Comparison of ENCODE assay signal across 21 mouse cellular contexts in the genomic region with DNA sequence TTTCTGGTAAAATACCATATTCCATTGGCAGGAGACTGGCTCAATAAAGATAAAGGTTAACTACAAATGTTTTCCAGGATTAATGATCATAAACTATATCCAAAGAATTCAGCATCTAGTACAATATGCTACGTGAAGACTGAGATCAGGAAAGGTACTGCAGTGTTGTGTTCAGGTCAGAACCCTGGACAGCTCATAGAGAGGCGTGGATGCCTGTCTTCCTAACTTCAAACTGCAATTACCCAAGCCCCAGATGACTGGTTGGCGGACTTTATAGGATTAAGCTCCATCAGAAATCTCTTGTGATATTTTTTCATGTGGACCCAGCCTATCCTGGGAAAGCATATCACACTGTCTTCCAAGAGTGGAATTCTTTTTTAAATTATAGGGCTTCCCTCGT. TPM values are rescaled to one million over a fixed set of nuclear protein-coding genes. Genes with fewer than 3 reads are reported as not detected.
A peak's percentile ranks its signal among the peaks of the same experiment; 100 is the strongest.
DNase-seq lines count a peak whose midpoint lies in the region; ATAC-seq lines count a peak whose summit lies in the region.
"Had no signal": no experiment of that assay in that cellular context is flagged by ENCODE, and none has a peak within 500 bp of the region (broad histone marks: within the 10 kb centered on the region; RNA-seq: fewer than 3 reads in every experiment).

No protein-coding gene starts in this region.

- DNase-seq in adrenal gland, postnatal 14 days, result peak; percentile 33
- no peak for DNase-seq in adrenal gland, adult 2 months
- DNase-seq in limb, embryonic 11.5 days (ENCODE audit: low spot score), result peak; percentile 55
- DNase-seq in limb, embryonic 10.5 days (ENCODE audit: low spot score), result no peak
- DNase-seq in NIH3T3 (ENCODE audit: low read depth), result peak; percentile 63
- peak; percentile 55 for DNase-seq in forelimb bud, embryonic 11.5 days (ENCODE audit: low read depth, low spot score)
- no peak for DNase-seq in thymus, postnatal 25 days
- DNase-seq: cerebellum, adult 11 months; cerebellum, postnatal 25 days; heart, adult 11 months; liver; lung, adult 2 months; thymus, postnatal 14 days had no signal

- no peaks in the 10 kb centered on the region for H3K36me3 ChIP-seq in limb, embryonic 11.5 days (ENCODE audit: control insufficient read depth, insufficient read depth, low read length)
- no peaks in the 10 kb centered on the region for H3K36me3 ChIP-seq in limb, embryonic 10.5 days
- no peaks in the 10 kb centered on the region for H3K36me3 ChIP-seq in forebrain, embryonic 15.5 days
- H3K36me3 ChIP-seq: hindbrain, embryonic 12.5 days had no signal

- no peak overlapping the region for H3K4me3 ChIP-seq in limb, embryonic 11.5 days (ENCODE audit: low read depth, low read length)
- H3K4me3 ChIP-seq in limb, embryonic 10.5 days, result no peak overlapping the region
- H3K4me3 ChIP-seq in forebrain, embryonic 15.5 days, result no peak overlapping the region
- H3K4me3 ChIP-seq: hindbrain, embryonic 12.5 days; megakaryocyte, embryonic 14.5 days had no signal

- H3K27me3 ChIP-seq in limb, embryonic 11.5 days (ENCODE audit: control insufficient read depth, insufficient read depth, low read length), result no peaks in the 10 kb centered on the region
- no peaks in the 10 kb centered on the region for H3K27me3 ChIP-seq in limb, embryonic 10.5 days (ENCODE audit: low read depth, poor library complexity, severe bottlenecking)
- no peaks in the 10 kb centered on the region for H3K27me3 ChIP-seq in forebrain, embryonic 15.5 days
- H3K27me3 ChIP-seq: hindbrain, embryonic 12.5 days; megakaryocyte, embryonic 14.5 days had no signal

- 50% methylated on average over 4 of the region's 4 CpGs for WGBS in limb, embryonic 11.5 days
- 57% methylated on average over 4 of the region's 4 CpGs for WGBS in limb, embryonic 10.5 days
- 59% methylated on average over 4 of the region's 4 CpGs for WGBS in forebrain, embryonic 15.5 days

- no peak overlapping the region for H3K27ac ChIP-seq in limb, embryonic 11.5 days (replicated peaks; ENCODE audit: low read depth, low read length)
- no peak overlapping the region for H3K27ac ChIP-seq in limb, embryonic 10.5 days
- no peak overlapping the region for H3K27ac ChIP-seq in forebrain, embryonic 15.5 days (replicated peaks)
- H3K27ac ChIP-seq: hindbrain, embryonic 12.5 days had no signal

- no peak overlapping the region for H3K4me2 ChIP-seq in limb, embryonic 11.5 days (ENCODE audit: low read depth, severe bottlenecking)
- H3K4me2 ChIP-seq in forebrain, embryonic 15.5 days (replicated peaks), result no peak overlapping the region
- H3K4me2 ChIP-seq: hindbrain, embryonic 12.5 days had no signal

- ATAC-seq in limb, embryonic 11.5 days (ENCODE audit: insufficient number of reproducible peaks, low FRiP score, low TSS enrichment, low read depth), result no peak
- no peak for ATAC-seq in forebrain, embryonic 15.5 days (replicated peaks)
- ATAC-seq: activated CD4-positive, CD25-positive, alpha-beta regulatory T cell, adult 4 months; forebrain, embryonic 14.5 days; intestine, postnatal 0 days had no signal

- no peak overlapping the region for H3K9ac ChIP-seq in limb, embryonic 11.5 days (ENCODE audit: low read length)
- no peak overlapping the region for H3K9ac ChIP-seq in forebrain, embryonic 15.5 days (replicated peaks)
- H3K9ac ChIP-seq: hindbrain, embryonic 12.5 days had no signal

- no peaks in the 10 kb centered on the region for H3K4me1 ChIP-seq in limb, embryonic 11.5 days (ENCODE audit: control insufficient read depth, insufficient read depth, low read length)
- no peaks in the 10 kb centered on the region for H3K4me1 ChIP-seq in limb, embryonic 10.5 days
- H3K4me1 ChIP-seq in forebrain, embryonic 15.5 days, result no peaks in the 10 kb centered on the region
- H3K4me1 ChIP-seq: hindbrain, embryonic 12.5 days; megakaryocyte, embryonic 14.5 days had no signal

- H3K9me3 ChIP-seq in limb, embryonic 11.5 days (ENCODE audit: control insufficient read depth, low read length), result no peaks in the 10 kb centered on the region
- H3K9me3 ChIP-seq in limb, embryonic 10.5 days (replicated peaks), result no peaks in the 10 kb centered on the region
- H3K9me3 ChIP-seq in forebrain, embryonic 15.5 days, result no peaks in the 10 kb centered on the region
- H3K9me3 ChIP-seq: hindbrain, embryonic 12.5 days had no signal

RNA-seq across cellular contexts. Expression of a gene that starts 13.8 kb away (rescaled TPM):
- 19.1 and 37.3 TPM in 2 replicates for total RNA-seq in adrenal gland, postnatal 14 days (2021)
- 10 to 100 TPM; 15.0 to 27.1 TPM for total RNA-seq in adrenal gland, adult 2 months (2021)
- 12.0 and 18.3 TPM in 2 replicates for polyA plus RNA-seq in adrenal gland, adult 2 months (2012; rRNA removed)
- 8.4 and 9.3 TPM in 2 replicates for polyA plus RNA-seq in limb, embryonic 11.5 days (2014; fragmentation: Nextera tagmentation; extraction: Ambion mirVana)
- polyA plus RNA-seq in limb, embryonic 10.5 days (2016; fragmentation: Nextera tagmentation; extraction: Ambion mirVana), result 8.3 and 11.4 TPM in 2 replicates
- 2,106 and 2,212 TPM in 2 replicates for polyA plus RNA-seq in forebrain, embryonic 15.5 days (2015; fragmentation: Nextera tagmentation; extraction: Ambion mirVana)

RNA-seq across cellular contexts. Expression of a gene that starts 19.0 kb away (rescaled TPM):
- 2.9 and 4.4 TPM in 2 replicates for total RNA-seq in adrenal gland, postnatal 14 days (2021)
- 1 to 10 TPM; 1.5 to 5.8 TPM for total RNA-seq in adrenal gland, adult 2 months (2021)
- polyA plus RNA-seq in adrenal gland, adult 2 months (2012; rRNA removed), result 0.12 and 0.57 TPM in 2 replicates
- 0.85 and 0.87 TPM in 2 replicates for polyA plus RNA-seq in limb, embryonic 11.5 days (2014; fragmentation: Nextera tagmentation; extraction: Ambion mirVana)
- polyA plus RNA-seq in limb, embryonic 10.5 days (2016; fragmentation: Nextera tagmentation; extraction: Ambion mirVana), result 0.80 and 0.89 TPM in 2 replicates
- 3.3 and 3.9 TPM in 2 replicates for polyA plus RNA-seq in forebrain, embryonic 15.5 days (2015; fragmentation: Nextera tagmentation; extraction: Ambion mirVana)
- total RNA-seq: neutrophil, adult 5-6 weeks had no signal
- polyA plus RNA-seq: activated CD4-positive, CD25-positive, alpha-beta regulatory T cell, adult 4 months; spleen, adult 2 months had no signal

Comparison
In these comparisons a context has a peak if more than half of its experiments do, and no peak if none do; other contexts are left out.
1. DNase-seq: peak in adrenal gland, postnatal 14 days (single experiment), limb, embryonic 11.5 days (single experiment), NIH3T3 (single experiment) and forelimb bud, embryonic 11.5 days (single experiment); none in adrenal gland, adult 2 months (single experiment), limb, embryonic 10.5 days (single experiment) and thymus, postnatal 25 days (single experiment).
2. RNA of a gene that starts 13.8 kb away (polyA plus RNA-seq): 2,106 to 2,212 TPM in forebrain, embryonic 15.5 days; 12.0 to 18.3 TPM in adrenal gland, adult 2 months, 8.4 to 9.3 TPM in limb, embryonic 11.5 days and 8.3 to 11.4 TPM in limb, embryonic 10.5 days; every median in the first group is over 100 times any median in the second.